Mouse (Mus musculus): ENCODE results near the gene Zfp975.

- TF ChIP-seq POLR2A (IDR thresholded peaks at IDR 0.05; ENCODE audit: borderline replicate concordance, control insufficient read depth, low read depth, low read length) = no peak
- TF ChIP-seq CTCF (IDR thresholded peaks at IDR 0.05; ENCODE audit: control insufficient read depth, insufficient read depth, low read length) = no peak
Observed at GRCm38 (mm10) chr7:42738536-42739210, 46.1 kb upstream of the Zfp975 start.
